Mouse (Mus musculus) spleen, adult 2 months (tissue): ENCODE measurements at regions not wholly inside any gene's neighbourhood (a gene's known extent, or its start where the extent isn't known, plus 50 kb on each side); places are given as distances from the start of the nearest gene placed in this dataset.

ENCODE experiments used
- DNase-seq, 2 experiments: peaks; one replicate each; pipeline versions ENCODE4 v3.0.0 to v3.0.0-alpha.2; 2012 to 2021; ENCODE audit warnings: low spot score in 2 of 2, low read depth in 1 of 2
- H3K27ac ChIP-seq: fragments of 200-500 bp; 2 replicates; pipeline ENCODE4 v1.5.1; 2012; ENCODE audit warnings: low read length, inconsistent platforms; ENCODE audit not compliant: insufficient read depth
- H3K27me3 ChIP-seq: fragments of 200-500 bp; 2 replicates; pipeline ENCODE4 v1.6.1; 2012; ENCODE audit warnings: mild to moderate bottlenecking, moderate library complexity, low read length, inconsistent platforms; ENCODE audit not compliant: control insufficient read depth, insufficient read depth
- H3K36me3 ChIP-seq: fragments of 200-500 bp; 2 replicates; pipeline ENCODE4 v1.6.1; 2012; ENCODE audit warnings: mild to moderate bottlenecking, low read length, inconsistent platforms; ENCODE audit not compliant: control insufficient read depth, insufficient read depth
- H3K4me1 ChIP-seq: fragments of 200-500 bp; 2 replicates; pipeline ENCODE4 v1.6.1; 2011; ENCODE audit warnings: inconsistent platforms; ENCODE audit not compliant: control insufficient read depth, insufficient read depth, insufficient read length
- H3K4me3 ChIP-seq: fragments of 200-500 bp; 2 replicates; pipeline ENCODE4 v1.5.1; 2011; ENCODE audit warnings: mild to moderate bottlenecking, inconsistent platforms; ENCODE audit not compliant: insufficient read depth, insufficient read length; ENCODE audit errors: extremely low read depth
- CTCF ChIP-seq: fragments of 200-500 bp; IDR thresholded peaks from 2 replicates; pipeline ENCODE4 v1.5.1; 2011; ENCODE audit warnings: mild to moderate bottlenecking, inconsistent platforms; ENCODE audit not compliant: insufficient read depth, insufficient read length, insufficient replicate concordance; ENCODE audit errors: extremely low read depth
- POLR2A ChIP-seq: fragments of 200-500 bp; IDR thresholded peaks from 2 replicates; pipeline ENCODE4 v1.6.1; 2011; ENCODE audit warnings: low read depth, low read length, inconsistent platforms
- WGBS: fragments of 180-500 bp; shearing (Covaris S2); methylation state at CpG from one replicate; pipeline ENCODE4 v1.1.7; 2018; 5-methylcytosine and 5-hydroxymethylcytosine counted together

- no peaks in the 10 kb centered on the region for H3K4me1 ChIP-seq
- 87% methylated on average over 10 of the region's 10 CpGs for WGBS
- H3K36me3 ChIP-seq: no peaks in the 10 kb centered on the region
- DNase-seq: no peak
- TF ChIP-seq POLR2A: no peak
- no peak for TF ChIP-seq CTCF
- H3K4me3 ChIP-seq: no peak overlapping the region
- H3K27ac ChIP-seq: no peak overlapping the region
- no peaks in the 10 kb centered on the region for H3K27me3 ChIP-seq
Observed at GRCm38 (mm10) chr8:87093716-87094115, 208.7 kb upstream of the N4bp1 start.

GRCm38 (mm10) chr8:87093081-87093480 is 208.0 kb upstream of the N4bp1 start:
- Histone ChIP-seq H3K27me3 (no peaks in the 10 kb centered on the region), H3K36me3 (no peaks in the 10 kb centered on the region), H3K4me3 (no peak overlapping the region), H3K4me1 (no peaks in the 10 kb centered on the region), H3K27ac (no peak overlapping the region)
- TF ChIP-seq POLR2A (no peak), CTCF (no peak)
- WGBS: 88% methylated on average over 5 of the region's 5 CpGs
- DNase-seq: no peak

- no peaks in the 10 kb centered on the region for H3K36me3 ChIP-seq
- WGBS: 51% methylated on average over 9 of the region's 9 CpGs
- no peak overlapping the region for H3K4me3 ChIP-seq
- TF ChIP-seq POLR2A (no peak), CTCF (no peak)
- H3K27me3 ChIP-seq: no peaks in the 10 kb centered on the region
- no peak overlapping the region for H3K27ac ChIP-seq
- no peaks in the 10 kb centered on the region for H3K4me1 ChIP-seq
- no peak for DNase-seq
Observed at GRCm38 (mm10) chr8:87087451-87088095, 202.5 kb upstream of the N4bp1 start.

- Histone ChIP-seq H3K36me3 (no peaks in the 10 kb centered on the region), H3K4me3 (no peak overlapping the region), H3K27me3 (no peaks in the 10 kb centered on the region), H3K27ac (no peak overlapping the region), H3K4me1 (no peaks in the 10 kb centered on the region)
- WGBS: 30% methylated on average over 6 of the region's 6 CpGs
- TF ChIP-seq CTCF (no peak), POLR2A (no peak)
- DNase-seq: no peak
Observed at GRCm38 (mm10) chr8:87078260-87078659, 193.2 kb upstream of the N4bp1 start.

- H3K27ac ChIP-seq: no peak overlapping the region
- DNase-seq: no peak
- no peak for TF ChIP-seq CTCF
- no peak for TF ChIP-seq POLR2A
- no peaks in the 10 kb centered on the region for H3K4me1 ChIP-seq
- H3K27me3 ChIP-seq: no peaks in the 10 kb centered on the region
- WGBS: 95% methylated on average over 4 of the region's 4 CpGs
- no peaks in the 10 kb centered on the region for H3K36me3 ChIP-seq
- H3K4me3 ChIP-seq: no peak overlapping the region
Observed at GRCm38 (mm10) chr8:87075921-87076320, 190.9 kb upstream of the N4bp1 start.

GRCm38 (mm10) chr8:87071224-87071623 is 186.2 kb upstream of the N4bp1 start:
- Histone ChIP-seq H3K27me3 (no peaks in the 10 kb centered on the region), H3K4me1 (no peaks in the 10 kb centered on the region), H3K4me3 (no peak overlapping the region), H3K36me3 (no peaks in the 10 kb centered on the region), H3K27ac (no peak overlapping the region)
- DNase-seq: no peak
- TF ChIP-seq CTCF (no peak), POLR2A (no peak)

GRCm38 (mm10) chr8:87067106-87067505 is 182.0 kb upstream of the N4bp1 start:
- DNase-seq: no peak
- H3K27ac ChIP-seq: no peak overlapping the region
- no peak for TF ChIP-seq POLR2A
- no peak for TF ChIP-seq CTCF
- H3K4me3 ChIP-seq: no peak overlapping the region
- no peaks in the 10 kb centered on the region for H3K36me3 ChIP-seq
- no peaks in the 10 kb centered on the region for H3K4me1 ChIP-seq
- no peaks in the 10 kb centered on the region for H3K27me3 ChIP-seq
